Mouse (Mus musculus): ENCODE results near the gene Etv5.

GRCm38 (mm10) chr16:22395093-22395844, 44.2 kb downstream of the Etv5 start:
- TF ChIP-seq POLR2A (IDR thresholded peaks at IDR 0.05; ENCODE audit: extremely low read depth, insufficient read depth, low read length) = no peak
- TF ChIP-seq CTCF (IDR thresholded peaks at IDR 0.05; ENCODE audit: extremely low read depth, insufficient read depth, low read length) = no peak
